Mouse (Mus musculus) liver, adult 2 months (tissue): ENCODE measurements around the gene Peak1.

Source experiments
- CTCF ChIP-seq: fragments of 200-500 bp; IDR thresholded peaks from 2 replicates; pipeline ENCODE4 v1.5.1; 2011; ENCODE audit warnings: low read depth, low read length, control low read depth
- POLR2A ChIP-seq: fragments of 200-500 bp; IDR thresholded peaks from 2 replicates; pipeline ENCODE4 v1.6.1; 2011; ENCODE audit warnings: low read length, control low read depth; ENCODE audit not compliant: insufficient read depth; ENCODE audit errors: extremely low read depth

- no peak for TF ChIP-seq POLR2A
- TF ChIP-seq CTCF: no peak
Measured at GRCm38 (mm10) chr9:56359261-56359660, 58.6 kb downstream of the Peak1 start.
